19 mouse cellular contexts compared by ENCODE assay signal in the genomic region with DNA sequence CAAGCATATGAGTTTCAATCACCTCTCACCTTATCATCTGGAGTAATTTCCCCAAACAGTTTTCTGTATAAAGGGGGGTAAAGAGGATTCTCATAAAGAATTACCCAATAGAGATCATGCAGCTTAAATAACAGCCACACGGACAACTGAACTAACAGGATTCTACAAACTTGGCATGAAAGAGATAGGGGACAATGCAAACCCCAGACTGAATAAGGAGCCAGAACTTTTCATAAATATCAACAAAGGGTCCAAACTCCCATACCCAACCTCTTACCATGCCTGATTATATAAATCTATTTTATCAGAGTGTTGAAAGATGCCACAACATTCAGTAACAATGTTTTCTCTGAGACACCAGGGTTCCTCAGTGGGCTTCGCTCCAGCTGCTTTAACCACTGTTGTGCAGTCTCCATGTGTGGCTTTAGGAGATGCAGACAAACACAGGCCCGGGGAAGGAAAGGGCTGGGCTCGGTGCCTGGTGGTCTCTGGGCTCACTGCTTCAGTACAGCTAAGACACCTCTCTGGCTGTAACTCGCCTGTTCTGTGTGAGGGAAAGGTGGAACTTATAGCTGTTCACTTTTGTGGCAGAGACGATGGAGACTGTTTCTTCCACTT.
DNase-seq lines count a peak whose midpoint lies in the region; ATAC-seq and TF ChIP-seq lines count a peak whose summit lies in the region.
"Had no signal": no experiment of that assay in that cellular context is flagged by ENCODE, and none has a peak within 500 bp of the region (broad histone marks: within the 10 kb centered on the region; RNA-seq: fewer than 3 reads in every experiment).

No protein-coding gene starts in this region.

- intact Hi-C loops in heart, postnatal 10 days (cut with DNase I): no loop called here

- no peaks in the 10 kb centered on the region for H3K36me3 ChIP-seq in lung, embryonic 14.5 days (ENCODE audit: insufficient read depth)
- H3K36me3 ChIP-seq: embryonic facial prominence, embryonic 12.5 days had no signal

- no peak overlapping the region for H3K4me2 ChIP-seq in lung, embryonic 14.5 days
- H3K4me2 ChIP-seq: embryonic facial prominence, embryonic 12.5 days; forebrain, embryonic 13.5 days; hindbrain, embryonic 14.5 days had no signal

- 0 out of 2 replicates have a peak, but pooled peaks cover 6% of the 10 kb centered on the region for H3K4me1 ChIP-seq in lung, embryonic 14.5 days (ENCODE audit: insufficient read depth)
- H3K4me1 ChIP-seq: forebrain, embryonic 13.5 days had no signal

- no peaks in the 10 kb centered on the region for H3K27me3 ChIP-seq in lung, embryonic 14.5 days (ENCODE audit: insufficient read depth, low read length)
- H3K27me3 ChIP-seq: CH12.LX; embryonic facial prominence, embryonic 12.5 days; forebrain, embryonic 13.5 days; Patski had no signal

- H3K9me3 ChIP-seq in lung, embryonic 14.5 days (ENCODE audit: low read depth, low read length): no peaks in the 10 kb centered on the region
- H3K9me3 ChIP-seq: embryonic facial prominence, embryonic 12.5 days; forebrain, embryonic 13.5 days had no signal

- WGBS in lung, embryonic 14.5 days: 49% methylated on average over 6 of the region's 6 CpGs

- no peak overlapping the region for H3K4me3 ChIP-seq in lung, embryonic 14.5 days (ENCODE audit: low read depth, low read length)
- H3K4me3 ChIP-seq: embryonic facial prominence, embryonic 12.5 days; forebrain, embryonic 13.5 days had no signal

- H3K27ac ChIP-seq in lung, embryonic 14.5 days (ENCODE audit: low read depth): peak overlapping the region; percentile 0; the same call in 1 of the 2 replicates
- H3K27ac ChIP-seq: embryonic facial prominence, embryonic 12.5 days; forebrain, embryonic 13.5 days; hindbrain, embryonic 14.5 days had no signal

- peak; percentile 73 for DNase-seq in heart, adult 11 months
- no peak for DNase-seq in heart, postnatal 10 days
- DNase-seq in lung, embryonic 14.5 days: peak; percentile 71
- DNase-seq in lung, postnatal 14 days: no peak
- peak; percentile 31 to 43 for DNase-seq in lung, postnatal 4 days
- DNase-seq in lung, postnatal 36 days: no peak
- no peak for DNase-seq in yolk sac, embryonic 10.5 days (ENCODE audit: low spot score)
- DNase-seq: cerebellum, adult 18-20 months; cerebellum, postnatal 14 days; embryo, embryonic 11 days; forebrain, postnatal 0 days; gastrocnemius, postnatal 14 days; heart, postnatal 14 days had no signal

- no peak for TF ChIP-seq CTCF in lung, embryonic 14.5 days (IDR thresholded peaks at IDR 0.05; ENCODE audit: low read depth)

- no peak overlapping the region for H3K9ac ChIP-seq in lung, embryonic 14.5 days
- H3K9ac ChIP-seq: embryonic facial prominence, embryonic 12.5 days; forebrain, embryonic 13.5 days; forebrain, postnatal 0 days; hindbrain, embryonic 14.5 days had no signal

- ATAC-seq in lung, embryonic 14.5 days (ENCODE audit: insufficient read depth): peak; percentile 69
- ATAC-seq: activated CD4-positive, CD25-positive, alpha-beta regulatory T cell, adult 4 months; forebrain, embryonic 13.5 days; forebrain, postnatal 0 days; Patski had no signal

Comparison
In these comparisons a context has a peak if more than half of its experiments do, and no peak if none do; other contexts are left out.
1. DNase-seq: peak in heart, adult 11 months (single experiment), lung, embryonic 14.5 days (single experiment) and lung, postnatal 4 days (2 of 2); none in heart, postnatal 10 days (0 of 2), lung, postnatal 14 days (single experiment), lung, postnatal 36 days (single experiment) and yolk sac, embryonic 10.5 days (single experiment).